ENCODE assay signal across 21 mouse cellular contexts in the genomic region with DNA sequence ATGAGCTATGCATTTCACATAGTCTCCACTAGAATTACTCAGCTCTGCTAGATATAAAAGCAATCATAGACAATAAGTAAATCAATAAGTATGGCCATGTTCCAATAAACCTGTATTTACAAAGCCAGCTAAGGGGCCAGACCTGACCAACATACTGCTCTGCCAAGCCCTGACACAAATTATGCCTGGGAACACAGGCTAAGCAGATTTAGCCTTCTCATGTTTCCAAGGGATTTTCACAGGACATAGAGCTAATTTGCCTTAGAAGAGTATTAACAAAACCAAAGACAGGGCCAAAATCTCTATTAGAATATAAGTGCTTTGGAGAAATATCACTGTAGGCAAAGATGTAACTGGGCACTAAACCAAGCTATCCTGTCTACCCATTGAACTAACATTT. TPM values are rescaled to one million over a fixed set of nuclear protein-coding genes. Genes with fewer than 3 reads are reported as not detected.
"Had no signal": no experiment of that assay in that cellular context is flagged by ENCODE, and none has a peak within 500 bp of the region (broad histone marks: within the 10 kb centered on the region; RNA-seq: fewer than 3 reads in every experiment).

No protein-coding gene starts in this region.

- H3K9me3 ChIP-seq: limb, embryonic 10.5 days; limb, embryonic 13.5 days; liver, embryonic 13.5 days; midbrain, embryonic 12.5 days; neural tube, embryonic 13.5 days; stomach, embryonic 15.5 days had no signal

- DNase-seq: kidney, adult 18-20 months; kidney, adult 9 months; kidney, postnatal 14 days; kidney, postnatal 4 days; liver; liver, embryonic 13.5 days; lung, embryonic 14.5 days; right cerebral cortex, postnatal 25 days; spleen, adult 18-20 months; thymus, postnatal 25 days had no signal

- H3K4me3 ChIP-seq: limb, embryonic 10.5 days; limb, embryonic 13.5 days; liver, embryonic 13.5 days; midbrain, embryonic 12.5 days; myocyte; neural tube, embryonic 13.5 days; stomach, embryonic 15.5 days had no signal

- ATAC-seq: lung, postnatal 0 days; midbrain, embryonic 16.5 days had no signal

- H3K27me3 ChIP-seq: limb, embryonic 13.5 days; liver, embryonic 13.5 days; midbrain, embryonic 12.5 days; neural tube, embryonic 13.5 days; stomach, embryonic 15.5 days had no signal

- H3K9ac ChIP-seq: limb, embryonic 13.5 days; liver, embryonic 13.5 days; lung, embryonic 14.5 days; midbrain, embryonic 12.5 days; neural tube, embryonic 13.5 days; stomach, embryonic 15.5 days had no signal

- H3K36me3 ChIP-seq: limb, embryonic 10.5 days; limb, embryonic 13.5 days; liver, embryonic 13.5 days; midbrain, embryonic 12.5 days; stomach, embryonic 15.5 days had no signal

- H3K4me1 ChIP-seq: limb, embryonic 10.5 days; liver, embryonic 13.5 days; stomach, embryonic 15.5 days had no signal

- H3K4me2 ChIP-seq: limb, embryonic 13.5 days; liver, embryonic 13.5 days; lung, embryonic 14.5 days; midbrain, embryonic 12.5 days; neural tube, embryonic 13.5 days; stomach, embryonic 15.5 days had no signal

- H3K27ac ChIP-seq: limb, embryonic 10.5 days; limb, embryonic 13.5 days; liver, embryonic 13.5 days; macrophage; midbrain, embryonic 12.5 days; neural tube, embryonic 13.5 days; stomach, embryonic 15.5 days had no signal

RNA-seq across cellular contexts. Expression of gene Arfgef3, which starts 42.2 kb away (rescaled TPM):
- total RNA-seq: monocyte, adult 5-6 weeks; neutrophil, adult 5-6 weeks had no signal
- polyA plus RNA-seq: myocyte had no signal
